ENCODE assay signal across 9 mouse cellular contexts in genomic region chr5:96333963-96334362, GRCm38 (mm10). TPM values are rescaled to one million over a fixed set of nuclear protein-coding genes. Genes with fewer than 3 reads are reported as not detected.
A peak's percentile ranks its signal among the peaks of the same experiment; 100 is the strongest.
DNase-seq lines count a peak whose midpoint lies in the region; ATAC-seq and TF ChIP-seq lines count a peak whose summit lies in the region.
"Had no signal": no experiment of that assay in that cellular context is flagged by ENCODE, and none has a peak within 500 bp of the region (broad histone marks: within the 10 kb centered on the region; RNA-seq: fewer than 3 reads in every experiment).

No protein-coding gene starts in this region.

- H3K27me3 ChIP-seq in kidney, embryonic 15.5 days: no peaks in the 10 kb centered on the region
- H3K27me3 ChIP-seq in CH12.LX (replicated peaks): no peaks in the 10 kb centered on the region

- H3K4me1 ChIP-seq in kidney, embryonic 15.5 days: peaks cover 20% of the 10 kb centered on the region
- H3K4me1 ChIP-seq in CH12.LX (ENCODE audit: control insufficient read depth in 1 of 2, insufficient read depth in 2 of 2): peaks cover 3 to 15% of the 10 kb centered on the region in 2 experiments; a peak in 3 of 4 replicates

- TF ChIP-seq EP300 in CH12.LX (IDR thresholded peaks at IDR 0.05; ENCODE audit: low read length): no peak

- in situ Hi-C loops in CH12.LX (cut with MboI; ENCODE audit: low pct_ligation_motif_present, low pct_unique_long_range_greater_than_20kb, low sequenced_read_pairs): loop anchor here (10.0 kb wide), 1 partner anchor 431 kb away; no protein-coding TSS in a partner anchor

- peak; percentile 56 to 78 for TF ChIP-seq CTCF in CH12.LX (conservative IDR thresholded peaks at IDR 0.05 in 1 of 2, IDR thresholded peaks at IDR 0.05 in 1 of 2; ENCODE audit: low read depth in 2 of 2, low read length in 2 of 2)

- H3K9me3 ChIP-seq in kidney, embryonic 15.5 days (replicated peaks): no peaks in the 10 kb centered on the region
- H3K9me3 ChIP-seq in CH12.LX (replicated peaks; ENCODE audit: low read length): peaks cover 3% of the 10 kb centered on the region

- no peaks in the 10 kb centered on the region for H3K79me2 ChIP-seq in CH12.LX (replicated peaks; ENCODE audit: control insufficient read depth, extremely low read depth, insufficient read depth, poor library complexity, severe bottlenecking)

- no peaks in the 10 kb centered on the region for H3K36me3 ChIP-seq in kidney, embryonic 15.5 days
- no peaks in the 10 kb centered on the region for H3K36me3 ChIP-seq in CH12.LX (replicated peaks in 1 of 2; ENCODE audit: control insufficient read depth in 1 of 2, insufficient read depth in 1 of 2, low read length in 1 of 2)

- no peak overlapping the region for H3K4me2 ChIP-seq in kidney, embryonic 15.5 days
- H3K4me2 ChIP-seq in CH12.LX (ENCODE audit: insufficient read depth, low read depth, poor library complexity, severe bottlenecking): no peak overlapping the region

- no peak overlapping the region for H3K9ac ChIP-seq in kidney, embryonic 15.5 days
- no peak overlapping the region for H3K9ac ChIP-seq in CH12.LX (ENCODE audit: insufficient read depth, low read depth)

- H3K27ac ChIP-seq in kidney, embryonic 15.5 days: no peak overlapping the region
- H3K27ac ChIP-seq in CH12.LX (ENCODE audit: insufficient read depth, low read depth): no peak overlapping the region

- dilution Hi-C loops in CH12.LX (cut with MboI; ENCODE audit: extremely low pct_ligation_motif_present, extremely low pct_unique_long_range_greater_than_20kb, low sequenced_read_pairs): no loop called here

- WGBS in kidney, embryonic 15.5 days: 29% methylated on average over 3 of the region's 3 CpGs

- no peak for TF ChIP-seq POLR2A in CH12.LX (IDR thresholded peaks at IDR 0.05; ENCODE audit: low read depth, low read length)

- no peak for ATAC-seq in kidney, embryonic 15.5 days (replicated peaks; ENCODE audit: low FRiP score)

- DNase-seq in kidney, adult 8-10 months: peak; percentile 6 to 9
- DNase-seq in CH12.LX (ENCODE audit: extremely low read depth) (peak; percentile 57), MEL-GATA-1-ER (ENCODE audit: extremely low read depth, low read depth) (peak; percentile 10)
- DNase-seq in kidney, postnatal 14 days: peak; percentile 18
- DNase-seq in gastrocnemius, adult 8-10 months (ENCODE audit: low spot score in 2 of 2): no peak
- no peak for DNase-seq in neural tube, embryonic 10.5 days (ENCODE audit: extremely low spot score, low spot score)
- DNase-seq: right cerebral cortex, postnatal 14 days had no signal

- no peak overlapping the region for H3K4me3 ChIP-seq in kidney, embryonic 15.5 days (replicated peaks)
- H3K4me3 ChIP-seq in CH12.LX (replicated peaks in 1 of 3; ENCODE audit: low read depth in 2 of 3, low read length in 2 of 3, poor library complexity in 1 of 3): no peak overlapping the region

- TF ChIP-seq RAD21 in CH12.LX (IDR thresholded peaks at IDR 0.05; ENCODE audit: low read depth, low read length): peak; percentile 78

TF ChIP-seq in CH12.LX, 34 proteins besides CTCF, POLR2A, EP300 and RAD21:
- TF ChIP-seq ZMIZ1 (IDR thresholded peaks at IDR 0.05; ENCODE audit: low read depth, low read length): no peak
- peak; percentile 82 for TF ChIP-seq ZC3H11A (IDR thresholded peaks at IDR 0.05; ENCODE audit: low read depth, low read length)
- 0 out of 2 replicates have a peak, but pooled peaks have one; percentile 32 for TF ChIP-seq IRF4 (IDR thresholded peaks at IDR 0.05; ENCODE audit: low read depth, low read length)
- TF ChIP-seq SMC3 (IDR thresholded peaks at IDR 0.05; ENCODE audit: low read depth, low read length): peak; percentile 87

RNA-seq across cellular contexts. Expression of gene Fras1, which starts 39.8 kb away (rescaled TPM):
- 35.3 and 36.4 TPM in 2 replicates for polyA plus RNA-seq in kidney, embryonic 15.5 days (2015; fragmentation: Nextera tagmentation; extraction: Ambion mirVana)
- total RNA-seq in CH12.LX (2012; rRNA removed) (3.3 and 5.4 TPM in 2 replicates), CH12.LX (2014; rRNA removed) (1.7 and 2.1 TPM in 2 replicates)
- 4.4 and 5.8 TPM in 2 replicates for polyA plus RNA-seq in CH12.LX (2012; ENCODE audit: insufficient read length, low read depth)
- 1 to 10 TPM in 3 of 4 experiments, under 1 TPM in 1; 0.48 to 2.3 (median 1.7) TPM for total RNA-seq in gastrocnemius, adult 8-10 months (2022)
- total RNA-seq: megakaryocyte progenitor cell, adult 5-6 weeks had no signal

Comparison
In these comparisons a context has a peak if more than half of its experiments do, and no peak if none do; other contexts are left out.
1. DNase-seq: peak in kidney, adult 8-10 months (2 of 2), CH12.LX (single experiment), MEL-GATA-1-ER (single experiment) and kidney, postnatal 14 days (single experiment); none in gastrocnemius, adult 8-10 months (0 of 2) and neural tube, embryonic 10.5 days (single experiment).